Mouse (Mus musculus) limb, embryonic 10.5 days (tissue): ENCODE data around the gene Chd4. TPM values are rescaled to one million over a fixed set of nuclear protein-coding genes. Genes with fewer than 3 reads are reported as not detected.

Experiments
- DNase-seq: peaks from one replicate; pipeline ENCODE4 v3.0.0-alpha.2; 2017; ENCODE audit warnings: low spot score
- H3K27ac ChIP-seq: fragments of 300-500 bp; sonication (generic); 2 replicates; pipeline ENCODE4 v1.5.1; 2016; ENCODE audit warnings: mild to moderate bottlenecking
- H3K27me3 ChIP-seq: fragments of 300-500 bp; sonication (generic); 2 replicates; pipeline ENCODE4 v1.6.1; 2016; ENCODE audit warnings: low read depth, mild to moderate bottlenecking; ENCODE audit not compliant: poor library complexity, severe bottlenecking
- H3K36me3 ChIP-seq: fragments of 300-500 bp; sonication (generic); 2 replicates; pipeline ENCODE4 v1.6.1; 2016; ENCODE audit warnings: mild to moderate bottlenecking, moderate library complexity
- H3K4me1 ChIP-seq: fragments of 300-500 bp; sonication (generic); 2 replicates; pipeline ENCODE4 v1.6.1; 2016
- H3K4me3 ChIP-seq: fragments of 300-500 bp; sonication (generic); 2 replicates; pipeline ENCODE4 v1.5.1; 2016; ENCODE audit warnings: mild to moderate bottlenecking, moderate library complexity
- H3K9me3 ChIP-seq: fragments of 300-500 bp; sonication (generic); replicated peaks from 2 replicates; pipeline ENCODE4 v1.6.1; 2016; ENCODE audit warnings: mild to moderate bottlenecking
- WGBS: fragments of 180-500 bp; shearing (Covaris S2); methylation state at CpG from one replicate; pipeline ENCODE4 v1.1.7; 2016; 5-methylcytosine and 5-hydroxymethylcytosine counted together
- polyA plus RNA-seq: library from polyadenylated mRNA; unstranded; fragments of >200 nt; fragmentation: Nextera tagmentation; extraction: Ambion mirVana; gene quantifications from 2 replicates; pipeline ENCODE4 v1.2.1, GENCODE M21; 2016

Gene Chd4
- polyA plus RNA-seq, 1 experiment from 2014 or later: 109 TPM

DNA sequence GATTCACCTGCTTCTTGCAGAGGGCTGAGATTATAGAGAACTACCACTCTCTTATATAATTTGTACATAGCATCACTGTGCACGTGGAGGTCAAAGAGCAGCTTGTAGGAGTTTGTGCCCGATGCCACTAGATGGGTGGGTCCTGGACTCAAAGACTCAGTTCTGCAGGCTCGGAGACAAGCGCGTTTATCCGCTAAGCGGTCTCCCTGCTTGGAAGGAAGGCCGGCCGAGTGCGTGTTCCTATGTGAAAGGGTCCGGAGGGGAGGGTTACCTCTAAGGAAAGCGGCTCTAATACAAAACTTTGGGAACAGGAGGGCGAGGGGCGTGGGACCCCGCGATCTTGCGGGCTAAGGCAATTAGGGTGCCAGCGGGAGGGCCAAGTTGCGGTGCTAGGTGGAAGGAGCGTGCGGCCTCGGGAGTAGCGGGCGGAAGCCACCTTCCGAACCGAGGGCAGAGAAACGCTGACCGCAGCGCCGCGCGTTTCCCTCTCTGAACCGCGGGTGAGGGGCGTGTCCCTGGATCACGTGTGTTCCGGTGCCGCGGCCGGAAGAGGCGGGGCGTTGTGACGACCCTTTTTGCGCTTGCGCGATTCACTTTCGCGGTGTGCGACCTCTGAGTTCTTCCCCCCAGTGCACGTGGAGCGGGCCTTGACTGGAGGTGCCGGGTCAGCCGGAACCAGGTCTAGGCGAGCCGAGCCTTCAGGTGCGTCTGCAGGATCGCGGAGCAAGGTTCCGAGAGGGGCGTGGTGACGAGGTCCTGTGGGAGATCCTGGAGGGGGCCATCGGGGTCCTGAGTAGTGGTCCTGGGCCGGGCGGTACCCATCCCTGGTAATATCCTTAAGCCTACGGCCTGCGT, 35.7 kb downstream of the Chd4 start, which contains the start of gene Nop2:
Nop2 (plus strand) TSS at position 608 of the 855 bp plus-strand sequence.
- H3K27me3 ChIP-seq: no peaks in the 10 kb centered on the region
- H3K4me1 ChIP-seq: peaks cover 16% of the 10 kb centered on the region
- H3K4me3 ChIP-seq: peak within 1 kb of the TSS; percentile 81
- no peaks in the 10 kb centered on the region for H3K9me3 ChIP-seq
- peak within 1 kb of the TSS; percentile 89 for H3K27ac ChIP-seq
- peak; percentile 99 for DNase-seq
- peaks cover 78% of the 10 kb centered on the region for H3K36me3 ChIP-seq
- WGBS: under 1% methylated on average over 66 of the region's 66 CpGs

DNA sequence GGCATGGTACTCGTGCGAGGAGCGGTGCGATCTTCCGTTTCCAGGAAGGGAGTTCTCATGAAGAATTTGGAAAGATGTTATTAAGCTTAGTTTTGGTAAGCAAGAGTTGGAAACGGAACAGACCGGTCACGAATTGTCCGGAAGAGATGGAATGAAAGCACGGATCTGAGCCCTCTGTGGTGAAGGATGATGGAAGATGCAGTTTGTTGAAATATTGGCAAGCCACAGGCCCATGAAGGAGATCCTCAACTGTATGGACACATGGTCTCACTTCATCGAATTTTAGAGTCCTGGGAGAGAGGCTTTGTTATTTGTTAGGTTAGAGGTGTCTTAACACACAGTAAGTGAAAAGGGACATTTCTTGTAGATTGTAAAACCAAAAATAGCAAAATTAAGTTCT, 36.7 kb downstream of the Chd4 start:
- peaks cover 78% of the 10 kb centered on the region for H3K36me3 ChIP-seq
- H3K27ac ChIP-seq: peak overlapping the region; percentile 89
- H3K27me3 ChIP-seq: no peaks in the 10 kb centered on the region
- H3K9me3 ChIP-seq: no peaks in the 10 kb centered on the region
- H3K4me1 ChIP-seq: peaks cover 16% of the 10 kb centered on the region
- peak overlapping the region; percentile 81 for H3K4me3 ChIP-seq
- no peak for DNase-seq
- WGBS: 9% methylated on average over 11 of the region's 11 CpGs

DNA sequence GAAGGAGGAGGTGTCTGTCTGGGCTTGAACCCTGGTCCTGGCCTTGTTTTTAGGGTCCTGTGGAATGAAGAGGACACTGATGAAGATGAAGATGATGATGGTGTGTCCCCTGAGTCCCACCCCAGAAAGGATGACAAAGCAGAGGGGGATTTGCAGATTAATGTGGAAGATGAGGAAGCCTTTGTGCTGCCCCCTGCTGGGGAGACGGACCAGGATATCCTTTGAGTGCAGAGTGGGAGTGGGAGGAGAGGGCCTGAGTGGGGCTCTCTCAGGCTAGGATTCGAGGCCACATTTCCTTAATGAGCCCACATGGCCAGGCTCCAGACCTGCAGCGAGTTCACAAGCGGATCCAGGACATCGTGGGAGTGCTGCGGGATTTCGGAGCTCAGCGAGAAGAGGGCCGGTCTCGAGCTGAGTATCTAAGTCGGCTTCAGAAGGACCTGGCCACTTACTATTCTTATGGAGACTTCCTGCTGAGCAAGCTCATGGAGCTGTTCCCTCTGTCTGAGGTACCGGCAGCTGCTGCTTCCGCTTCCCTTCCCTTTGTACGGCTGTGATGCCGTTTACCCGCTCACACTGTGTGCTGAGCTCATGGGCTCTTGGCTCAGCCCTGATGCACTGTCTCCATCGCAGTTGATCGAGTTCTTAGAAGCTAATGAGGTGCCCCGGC, 41.4 kb downstream of the Chd4 start:
- H3K9me3 ChIP-seq: no peaks in the 10 kb centered on the region
- H3K36me3 ChIP-seq: peaks cover 92% of the 10 kb centered on the region
- peak; percentile 55 for DNase-seq
- H3K27me3 ChIP-seq: no peaks in the 10 kb centered on the region
- 93% methylated on average over 19 of the region's 19 CpGs for WGBS
- H3K4me1 ChIP-seq: peaks cover 13% of the 10 kb centered on the region
- H3K27ac ChIP-seq: no peak overlapping the region
- no peak overlapping the region for H3K4me3 ChIP-seq

DNA sequence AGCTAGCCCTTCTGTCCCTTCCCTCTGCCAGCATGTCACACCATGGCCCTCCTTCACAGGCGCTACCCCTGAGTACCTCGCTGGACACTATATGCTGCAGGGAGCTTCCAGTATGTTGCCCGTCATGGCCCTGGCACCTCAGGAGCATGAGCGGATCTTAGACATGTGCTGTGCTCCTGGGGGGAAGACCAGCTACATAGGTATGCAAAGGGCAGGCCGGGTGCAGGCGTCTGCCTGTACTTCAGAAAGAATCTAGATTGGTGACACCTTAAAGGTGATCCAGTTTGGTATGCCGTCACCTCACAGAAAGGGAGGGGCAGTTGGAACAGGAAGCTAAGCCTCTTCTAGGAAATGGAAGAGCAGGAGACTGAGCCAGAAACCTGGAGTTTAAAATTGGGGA, 44.0 kb downstream of the Chd4 start:
- no peak overlapping the region for H3K27ac ChIP-seq
- peaks cover 10% of the 10 kb centered on the region for H3K4me1 ChIP-seq
- no peak overlapping the region for H3K4me3 ChIP-seq
- DNase-seq: no peak
- WGBS: 88% methylated on average over 7 of the region's 7 CpGs
- H3K27me3 ChIP-seq: no peaks in the 10 kb centered on the region
- peaks cover 98% of the 10 kb centered on the region for H3K36me3 ChIP-seq
- H3K9me3 ChIP-seq: no peaks in the 10 kb centered on the region

DNA sequence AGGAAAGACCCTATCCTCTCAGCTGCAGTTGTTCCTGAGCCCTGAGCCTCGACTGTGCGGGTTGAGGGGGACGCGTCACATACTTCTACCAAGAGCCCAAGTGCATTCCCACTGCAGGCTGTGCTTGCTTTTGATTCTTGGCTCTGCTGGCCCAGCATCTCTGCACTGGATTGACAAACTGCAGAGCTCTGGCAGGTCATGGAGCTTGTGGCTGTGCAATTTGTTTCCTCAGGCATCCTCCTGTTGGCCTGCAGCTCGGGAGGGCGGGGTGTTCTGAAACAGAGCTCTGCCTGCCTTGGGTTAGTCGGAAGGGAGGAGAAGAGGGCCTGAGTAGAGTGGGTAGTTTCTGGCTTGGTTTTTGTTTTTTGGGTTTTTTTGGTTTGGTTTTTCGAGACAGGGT, 46.7 kb downstream of the Chd4 start:
- Histone ChIP-seq H3K4me1 (peaks cover 35% of the 10 kb centered on the region), H3K27ac (no peak overlapping the region), H3K36me3 (peaks cover 79% of the 10 kb centered on the region), H3K9me3 (no peaks in the 10 kb centered on the region), H3K4me3 (no peak overlapping the region), H3K27me3 (no peaks in the 10 kb centered on the region)
- no peak for DNase-seq
- WGBS: 90% methylated on average over 8 of the region's 8 CpGs

DNA sequence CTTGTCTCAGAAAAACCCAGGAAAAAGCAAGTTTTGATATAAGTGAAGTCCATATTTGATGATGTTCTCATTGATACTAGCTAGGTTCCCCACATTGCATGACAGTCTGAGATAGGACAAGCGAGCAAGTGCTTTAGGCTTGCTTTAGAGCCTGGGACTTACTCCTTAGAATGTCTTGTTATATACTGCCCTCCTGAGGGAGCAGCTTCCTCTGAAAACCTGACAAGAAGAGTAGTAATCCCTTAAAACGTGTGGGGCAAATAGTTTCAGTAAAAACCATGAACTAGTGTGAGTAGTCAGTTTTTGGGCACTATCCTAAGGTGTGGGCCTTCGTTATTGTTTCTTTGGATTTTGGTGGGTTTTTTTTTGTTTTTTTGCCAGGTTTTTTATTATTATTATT, 47.3 kb downstream of the Chd4 start:
- no peak for DNase-seq
- WGBS: 85% methylated on average over 3 of the region's 3 CpGs
- H3K9me3 ChIP-seq: no peaks in the 10 kb centered on the region
- H3K4me1 ChIP-seq: peaks cover 42% of the 10 kb centered on the region
- peaks cover 76% of the 10 kb centered on the region for H3K36me3 ChIP-seq
- H3K4me3 ChIP-seq: no peak overlapping the region
- H3K27me3 ChIP-seq: no peaks in the 10 kb centered on the region
- no peak overlapping the region for H3K27ac ChIP-seq

DNA sequence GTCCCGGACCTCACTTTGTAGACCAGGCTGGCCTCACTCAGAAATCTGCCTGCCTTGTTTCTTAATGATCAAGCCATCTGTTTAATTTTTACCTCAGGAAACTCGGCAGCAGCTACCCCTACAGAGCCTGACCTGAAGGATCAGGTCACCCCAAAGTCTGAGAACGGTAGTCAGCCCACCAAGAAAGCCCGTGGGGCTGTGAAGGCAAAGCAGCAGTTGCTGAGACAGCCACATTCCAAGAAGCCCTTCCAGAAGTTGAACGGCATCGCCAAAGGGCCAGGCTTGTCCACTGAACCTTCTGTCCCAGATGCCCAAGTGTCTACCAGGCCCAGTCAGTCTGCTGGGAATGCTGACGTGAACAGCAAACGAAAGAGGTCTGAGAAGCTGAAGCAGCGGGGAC, 48.1 kb downstream of the Chd4 start:
- 0 out of 2 replicates have a peak overlapping the region, but pooled peaks have one; percentile 93 for H3K27ac ChIP-seq
- no peak for DNase-seq
- H3K36me3 ChIP-seq: peaks cover 76% of the 10 kb centered on the region
- no peaks in the 10 kb centered on the region for H3K27me3 ChIP-seq
- H3K9me3 ChIP-seq: no peaks in the 10 kb centered on the region
- WGBS: 90% methylated on average over 9 of the region's 9 CpGs
- H3K4me3 ChIP-seq: no peak overlapping the region
- peaks cover 50% of the 10 kb centered on the region for H3K4me1 ChIP-seq

DNA sequence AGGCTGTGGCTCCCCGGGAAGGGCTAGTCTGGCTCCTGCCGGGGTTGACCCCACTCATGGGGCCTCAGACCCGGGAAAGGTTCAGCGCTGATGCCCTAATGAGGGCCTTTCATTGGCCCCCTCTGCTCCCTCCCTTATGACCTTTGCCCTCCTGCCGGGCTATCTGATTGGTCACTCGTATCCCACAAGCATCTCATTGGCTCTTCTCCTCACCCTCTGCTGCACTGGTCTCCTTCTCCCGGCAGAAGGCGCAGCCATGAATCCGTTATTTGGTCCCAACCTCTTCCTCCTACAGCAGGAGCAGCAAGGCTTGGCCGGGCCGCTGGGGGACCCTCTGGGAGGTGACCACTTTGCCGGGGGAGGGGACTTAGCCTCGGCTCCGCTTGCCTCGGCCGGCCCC, 49.2 kb downstream of the Chd4 start, which contains the start of gene Iffo1:
Iffo1 (plus strand) TSS at position 241 of the 400 bp plus-strand sequence.
- no peaks in the 10 kb centered on the region for H3K27me3 ChIP-seq
- H3K27ac ChIP-seq: peak within 1 kb of the TSS; percentile 93
- peak within 1 kb of the TSS; percentile 81 for H3K4me3 ChIP-seq
- DNase-seq: peak; percentile 89
- H3K36me3 ChIP-seq: peaks cover 75% of the 10 kb centered on the region
- no peaks in the 10 kb centered on the region for H3K9me3 ChIP-seq
- H3K4me1 ChIP-seq: peaks cover 57% of the 10 kb centered on the region
- WGBS: under 1% methylated on average over 16 of the region's 16 CpGs

DNA sequence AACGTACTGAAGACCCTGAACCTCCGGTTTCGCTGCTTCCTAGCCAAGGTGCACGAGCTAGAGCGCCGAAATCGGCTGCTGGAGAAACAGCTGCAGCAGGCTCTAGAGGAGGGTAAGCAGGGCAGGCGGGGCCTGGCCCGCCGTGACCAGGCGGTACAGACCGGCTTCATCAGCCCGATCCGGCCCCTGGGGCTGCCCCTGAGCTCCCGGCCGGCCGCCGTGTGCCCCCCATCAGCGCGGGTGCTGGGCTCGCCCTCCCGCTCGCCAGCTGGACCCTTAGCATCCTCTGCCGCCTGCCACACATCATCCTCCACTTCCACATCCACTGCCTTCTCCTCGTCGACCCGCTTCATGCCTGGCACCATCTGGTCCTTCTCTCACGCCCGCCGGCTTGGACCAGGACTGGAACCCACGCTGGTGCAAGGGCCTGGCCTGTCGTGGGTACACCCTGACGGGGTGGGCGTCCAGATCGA, 49.7 kb downstream of the Chd4 start:
- Histone ChIP-seq H3K4me1 (peaks cover 57% of the 10 kb centered on the region), H3K4me3 (peak overlapping the region; percentile 81), H3K27ac (peak overlapping the region; percentile 93), H3K9me3 (no peaks in the 10 kb centered on the region), H3K27me3 (no peaks in the 10 kb centered on the region), H3K36me3 (peaks cover 74% of the 10 kb centered on the region)
- no peak for DNase-seq
- WGBS: 1% methylated on average over 35 of the region's 35 CpGs

DNA sequence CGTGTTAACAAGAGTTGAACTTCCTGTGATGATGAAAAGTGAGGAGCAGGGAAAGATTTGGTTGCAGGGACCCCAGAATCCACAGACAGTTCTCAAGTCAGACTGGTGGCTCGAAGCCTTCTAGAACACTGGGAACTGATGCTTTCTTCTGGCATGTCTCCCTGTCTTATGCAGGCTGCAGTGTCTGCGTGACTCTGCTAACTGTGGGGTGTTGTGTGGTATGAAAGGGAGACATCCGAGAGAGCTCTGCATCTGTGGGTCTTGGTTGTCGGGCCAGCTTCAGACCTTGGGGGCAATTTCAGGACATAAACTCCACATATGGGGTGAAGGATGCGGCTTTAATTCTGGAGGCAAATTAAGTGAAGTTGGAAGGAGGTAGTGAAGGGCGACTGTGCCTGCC, 50.4 kb downstream of the Chd4 start:
- H3K4me1 ChIP-seq: peaks cover 57% of the 10 kb centered on the region
- peaks cover 74% of the 10 kb centered on the region for H3K36me3 ChIP-seq

DNA sequence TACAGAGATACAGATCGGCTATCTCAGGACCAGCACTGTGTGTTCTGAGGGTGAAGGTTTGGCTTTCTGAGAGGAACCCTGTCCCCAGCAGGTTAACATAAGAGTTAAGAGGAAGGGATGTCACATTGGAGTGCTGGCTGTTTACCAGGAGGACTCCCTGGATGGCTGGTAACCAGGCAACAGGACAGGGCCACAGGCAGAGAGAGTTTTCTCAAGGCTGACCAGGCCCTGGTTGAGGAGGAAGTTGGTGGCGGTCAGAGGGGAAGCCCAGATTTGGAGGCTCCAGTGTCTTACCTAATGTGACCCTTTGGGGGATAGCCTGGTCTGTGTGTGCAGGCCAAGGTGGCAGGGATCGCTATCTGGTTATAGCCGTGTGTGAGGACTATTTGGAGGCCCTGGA, 51.0 kb downstream of the Chd4 start:
- Histone ChIP-seq H3K27ac (peak overlapping the region; percentile 47; the same call in 1 of the 2 replicates), H3K9me3 (no peaks in the 10 kb centered on the region), H3K27me3 (no peaks in the 10 kb centered on the region), H3K4me3 (peak overlapping the region; percentile 81), H3K36me3 (peaks cover 74% of the 10 kb centered on the region), H3K4me1 (peaks cover 57% of the 10 kb centered on the region)
- 90% methylated on average over 4 of the region's 4 CpGs for WGBS
- no peak for DNase-seq

More for the DNA sequence above, 50.4 kb downstream of the Chd4 start:
- H3K27ac ChIP-seq: peak overlapping the region; percentile 93
- H3K27me3 ChIP-seq: no peaks in the 10 kb centered on the region
- peak overlapping the region; percentile 81 for H3K4me3 ChIP-seq
- no peak for DNase-seq
- 66% methylated on average over 7 of the region's 7 CpGs for WGBS
- no peaks in the 10 kb centered on the region for H3K9me3 ChIP-seq

DNA sequence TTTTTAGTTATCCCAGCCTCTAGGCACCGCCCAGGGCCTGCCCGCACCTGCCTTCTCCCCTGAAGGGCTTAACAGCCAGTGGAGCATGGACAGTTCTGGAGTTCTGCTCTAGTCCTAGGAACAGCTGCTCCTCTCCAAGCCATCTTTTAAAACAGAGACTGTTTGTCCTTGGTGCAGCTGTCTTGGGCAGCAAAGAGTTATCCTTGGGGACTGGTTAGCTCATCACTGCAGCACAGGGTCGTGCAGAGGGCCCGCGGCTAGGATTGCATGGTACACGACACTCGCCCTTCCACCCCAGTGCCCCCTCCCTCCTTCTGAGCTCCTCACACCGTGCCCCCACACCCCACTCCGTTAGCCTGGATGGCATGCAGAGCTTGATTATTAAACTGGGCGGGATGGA, 51.5 kb downstream of the Chd4 start:
- H3K36me3 ChIP-seq: peaks cover 74% of the 10 kb centered on the region
- WGBS: 78% methylated on average over 10 of the region's 10 CpGs
- no peak for DNase-seq
- H3K9me3 ChIP-seq: no peaks in the 10 kb centered on the region
- H3K4me3 ChIP-seq: peak overlapping the region; percentile 81; the same call in 1 of the 2 replicates
- H3K27ac ChIP-seq: peak overlapping the region; percentile 47; the same call in 1 of the 2 replicates
- H3K27me3 ChIP-seq: no peaks in the 10 kb centered on the region
- peaks cover 57% of the 10 kb centered on the region for H3K4me1 ChIP-seq
